Mouse (Mus musculus) MEL (cell line): Measurements from ENCODE around the gene Rxfp3.

ENCODE experiments used
- CHD2 ChIP-seq: IDR thresholded peaks from 2 replicates; pipeline ENCODE4 v1.6.1; 2011; ENCODE audit warnings: low read length, improper control_type of control experiment
- CTCF ChIP-seq, 3 experiments: IDR thresholded peaks in 2 of 3; conservative IDR thresholded peaks in 1 of 3; 2 replicates each; pipeline ENCODE4 v1.5.1; 2011 to 2012; ENCODE audit warnings: low read length in 3 of 3, low read depth in 2 of 3, mild to moderate bottlenecking in 2 of 3, improper control_type of control experiment in 1 of 3, inconsistent platforms in 1 of 3, mixed read lengths in 1 of 3, moderate library complexity in 1 of 3; ENCODE audit not compliant: control insufficient read depth in 1 of 3, insufficient read depth in 1 of 3, poor library complexity in 1 of 3, severe bottlenecking in 1 of 3
- TAL1 ChIP-seq: IDR thresholded peaks from 2 replicates; pipeline ENCODE4 v1.6.1; 2012; ENCODE audit warnings: mild to moderate bottlenecking, inconsistent platforms, low read length, moderate library complexity, mixed read lengths
- UBTF ChIP-seq: IDR thresholded peaks from 2 replicates; pipeline ENCODE4 v1.6.1; 2012; ENCODE audit warnings: low read depth, mild to moderate bottlenecking, inconsistent platforms, low read length, improper control_type of control experiment, moderate library complexity, borderline replicate concordance; ENCODE audit not compliant: insufficient read depth
- USF1 ChIP-seq: IDR thresholded peaks from 2 replicates; pipeline ENCODE4 v1.6.1; 2014; ENCODE audit warnings: low read depth, mild to moderate bottlenecking, inconsistent platforms, low read length, improper control_type of control experiment, moderate library complexity

DNA sequence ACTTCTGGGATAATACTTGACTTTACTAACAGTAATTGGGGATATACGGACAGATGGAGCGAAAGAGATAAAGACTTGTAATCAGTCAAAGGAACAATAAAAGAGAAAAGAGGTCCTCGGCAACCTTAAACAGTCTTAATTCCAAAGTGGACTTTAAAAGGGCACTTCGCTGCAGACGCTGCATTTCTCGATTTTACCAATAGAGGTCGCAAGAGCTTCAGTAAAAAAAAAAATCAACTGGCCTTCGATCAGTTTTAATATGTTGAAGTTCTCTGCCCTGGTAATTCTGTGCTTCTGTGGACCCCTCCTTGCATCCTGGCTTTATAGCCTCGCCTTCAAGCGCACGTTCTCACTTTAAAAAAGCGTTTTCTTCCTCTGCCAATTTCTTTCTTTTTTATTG lies 685 bp upstream of the Rxfp3 start:
- TF ChIP-seq TAL1 (no peak), UBTF (no peak), CTCF (IDR thresholded peaks at IDR 0.05 in 2 of 3, conservative IDR thresholded peaks at IDR 0.05 in 1 of 3; ENCODE audit: control insufficient read depth in 1 of 3, insufficient read depth in 1 of 3, low read depth in 2 of 3, low read length in 3 of 3, poor library complexity in 1 of 3, severe bottlenecking in 1 of 3) (peak; percentile 44 to 81 (median 81)), CHD2 (no peak), USF1 (no peak)
